Mouse (Mus musculus) CH12F3 (cell line): ENCODE results near the gene Defa36.
"Not testable (repeated sequence)": the region's sequence is repeated elsewhere in the genome, so short reads cannot be mapped to it uniquely, and the experiment has no call there.

Experiments
- in situ Hi-C: fragments of 300-500 bp; cut with MboI; formaldehyde crosslinking; loops from 2 replicates; pipeline ENCODE4 v1.14.3; 2020; ENCODE audit warnings: low sequenced_read_pairs

Gene Defa36

DNA sequence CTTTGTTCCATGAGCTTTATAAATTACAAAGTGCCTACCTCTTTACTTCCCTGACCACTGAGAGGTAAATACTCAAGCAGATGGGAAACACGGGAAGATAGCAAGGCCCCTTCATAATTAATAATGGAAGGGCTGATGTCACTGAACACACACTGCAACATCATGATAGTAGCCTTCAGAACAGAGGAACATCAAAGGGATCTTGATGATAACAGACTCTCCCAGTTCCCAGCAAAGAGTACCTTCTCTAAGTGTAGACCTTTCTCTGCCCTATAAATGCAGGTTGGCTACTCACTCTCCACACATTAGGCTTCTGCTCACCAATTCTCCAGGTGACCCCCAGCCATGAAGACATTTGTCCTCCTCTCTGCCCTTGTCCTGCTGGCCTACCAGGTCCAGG is at the start of gene Defa36:
TSS of gene Defa36 (plus strand) at position 301 of the 400 bp plus-strand sequence.
- in situ Hi-C loops = not testable (repeated sequence)

DNA sequence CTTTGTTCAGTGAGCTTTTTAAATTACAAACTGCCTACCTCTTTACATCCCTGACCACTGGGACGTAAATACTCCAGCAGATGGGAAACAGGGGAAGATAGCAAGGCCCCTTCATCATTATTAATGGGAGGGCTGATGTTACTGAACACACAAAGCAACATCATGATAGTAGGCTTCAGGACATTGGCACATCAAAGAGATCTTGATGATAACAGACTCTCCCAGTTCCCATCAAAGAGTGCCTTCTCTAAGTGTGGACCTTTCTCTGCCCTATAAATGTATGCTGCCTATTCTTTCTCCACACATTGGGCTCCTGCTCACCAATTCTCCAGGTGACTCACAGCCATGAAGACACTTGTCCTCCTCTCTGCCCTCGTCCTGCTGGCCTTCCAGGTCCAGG is 49.0 kb upstream of the Defa36 start, which contains the start of gene Defa2:
TSS of gene Defa2 (plus strand) at position 301 of the 400 bp plus-strand sequence.
- in situ Hi-C loops = not testable (repeated sequence)

DNA sequence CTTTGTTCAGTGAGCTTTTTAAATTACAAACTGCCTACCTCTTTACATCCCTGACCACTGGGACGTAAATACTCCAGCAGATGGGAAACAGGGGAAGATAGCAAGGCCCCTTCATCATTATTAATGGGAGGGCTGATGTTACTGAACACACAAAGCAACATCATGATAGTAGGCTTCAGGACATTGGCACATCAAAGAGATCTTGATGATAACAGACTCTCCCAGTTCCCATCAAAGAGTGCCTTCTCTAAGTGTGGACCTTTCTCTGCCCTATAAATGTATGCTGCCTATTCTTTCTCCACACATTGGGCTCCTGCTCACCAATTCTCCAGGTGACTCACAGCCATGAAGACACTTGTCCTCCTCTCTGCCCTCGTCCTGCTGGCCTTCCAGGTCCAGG is 35.7 kb upstream of the Defa36 start, which contains the start of gene Defa33:
TSS of gene Defa33 (plus strand) at position 301 of the 400 bp plus-strand sequence.
- in situ Hi-C loops = not testable (repeated sequence)

DNA sequence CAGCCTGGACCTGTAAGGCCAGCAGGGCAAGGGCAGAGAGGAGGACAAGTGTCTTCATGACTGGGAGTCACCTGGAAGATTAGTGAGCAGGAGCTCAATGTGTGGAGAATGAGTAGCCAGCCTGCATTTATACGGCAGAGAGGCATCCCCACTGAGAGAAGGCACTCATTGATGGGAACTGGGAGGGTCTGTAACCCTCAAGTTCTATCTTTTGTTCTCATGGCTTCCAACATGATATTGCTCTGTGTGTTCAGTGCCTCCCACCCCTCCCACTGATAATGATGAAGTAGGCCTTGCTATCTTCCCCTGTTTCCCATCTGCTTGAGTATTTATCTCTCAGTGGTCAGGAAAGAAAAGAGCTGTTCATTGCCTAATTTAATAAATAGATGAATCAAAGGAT is 29.2 kb downstream of the Defa36 start, which contains the start of gene Gm7849:
TSS of gene Gm7849 (minus strand) at position 101 of the 400 bp plus-strand sequence.
- in situ Hi-C loops = not testable (repeated sequence)
